Mouse (Mus musculus) spleen, postnatal 4 days (tissue): Measurements from ENCODE around the gene Tufm.
A peak's percentile ranks its signal among the peaks of the same experiment; 100 is the strongest.

ENCODE experiments used
- DNase-seq, 2 experiments: peaks; one replicate each; pipeline ENCODE4 v3.0.0; 2022; ENCODE audit warnings: low spot score in 2 of 2

The Tufm gene

GRCm38 (mm10) chr7:126499416-126499815 lies 12.3 kb downstream of the Tufm start:
- no peak for DNase-seq

GRCm38 (mm10) chr7:126501684-126502022 lies 14.5 kb downstream of the Tufm start:
- no peak for DNase-seq

- peak; percentile 88 to 96 for DNase-seq
Observed at GRCm38 (mm10) chr7:126502023-126502741, 15.0 kb downstream of the Tufm start.

GRCm38 (mm10) chr7:126502751-126503150 lies 15.6 kb downstream of the Tufm start:
- no peak for DNase-seq

- peak; percentile 99 for DNase-seq
Observed at GRCm38 (mm10) chr7:126503273-126503878, 16.2 kb downstream of the Tufm start, which contains the start of gene Atxn2l. TSS of gene Atxn2l (minus strand) at chr7:126503437.

- no peak for DNase-seq
Observed at GRCm38 (mm10) chr7:126504913-126505312, 17.8 kb downstream of the Tufm start.

GRCm38 (mm10) chr7:126507126-126507778 lies 20.1 kb downstream of the Tufm start:
- DNase-seq = no peak

- no peak for DNase-seq
Observed at GRCm38 (mm10) chr7:126511287-126511686, 24.1 kb downstream of the Tufm start.

- no peak for DNase-seq
Observed at GRCm38 (mm10) chr7:126518261-126518941, 31.2 kb downstream of the Tufm start.

GRCm38 (mm10) chr7:126519513-126519912 lies 32.4 kb downstream of the Tufm start:
- no peak for DNase-seq

- DNase-seq = no peak
Observed at GRCm38 (mm10) chr7:126523316-126523715, 36.2 kb downstream of the Tufm start.

GRCm38 (mm10) chr7:126528166-126528577 lies 41.0 kb downstream of the Tufm start:
- DNase-seq = no peak

- DNase-seq = no peak
Observed at GRCm38 (mm10) chr7:126533434-126533833, 46.3 kb downstream of the Tufm start.

- no peak for DNase-seq
Observed at GRCm38 (mm10) chr7:126535766-126536165, 48.6 kb downstream of the Tufm start.

GRCm38 (mm10) chr7:126536466-126536865 lies 49.3 kb downstream of the Tufm start:
- DNase-seq = no peak

- peak in 1 of 2 experiments; percentile 27 for DNase-seq
Observed at GRCm38 (mm10) chr7:126537820-126538585, 50.8 kb downstream of the Tufm start.
